Mouse (Mus musculus) heart, embryonic 10.5 days (tissue): ENCODE results near the gene Pet100. TPM values are rescaled to one million over a fixed set of nuclear protein-coding genes. Genes with fewer than 3 reads are reported as not detected.
A peak's percentile ranks its signal among the peaks of the same experiment; 100 is the strongest.

ENCODE experiments used
- DNase-seq: peaks from one replicate; pipeline ENCODE4 v3.0.0-alpha.2; 2017; ENCODE audit warnings: low spot score
- H3K27ac ChIP-seq: fragments of 300-500 bp; sonication (generic); 2 replicates; pipeline ENCODE4 v1.5.1; 2016; ENCODE audit warnings: mild to moderate bottlenecking
- H3K27me3 ChIP-seq: fragments of 300-500 bp; sonication (generic); 2 replicates; pipeline ENCODE4 v1.6.1; 2016; ENCODE audit warnings: mild to moderate bottlenecking; ENCODE audit not compliant: poor library complexity, insufficient read depth, severe bottlenecking
- H3K36me3 ChIP-seq: fragments of 300-500 bp; sonication (generic); 2 replicates; pipeline ENCODE4 v1.6.1; 2016; ENCODE audit warnings: mild to moderate bottlenecking, moderate library complexity
- H3K4me1 ChIP-seq: fragments of 300-500 bp; sonication (generic); 2 replicates; pipeline ENCODE4 v1.6.1; 2016; ENCODE audit warnings: mild to moderate bottlenecking
- H3K4me3 ChIP-seq: fragments of 300-500 bp; sonication (generic); 2 replicates; pipeline ENCODE4 v1.5.1; 2016; ENCODE audit warnings: mild to moderate bottlenecking, moderate library complexity
- H3K9me3 ChIP-seq: fragments of 300-500 bp; sonication (generic); 2 replicates; pipeline ENCODE4 v1.6.1; 2016; ENCODE audit warnings: mild to moderate bottlenecking, moderate library complexity
- WGBS: fragments of 180-500 bp; shearing (Covaris S2); methylation state at CpG from one replicate; pipeline ENCODE4 v1.1.7; 2016; 5-methylcytosine and 5-hydroxymethylcytosine counted together
- polyA plus RNA-seq: library from polyadenylated mRNA; unstranded; fragments of >200 nt; fragmentation: Nextera tagmentation; extraction: Ambion mirVana; gene quantifications from 2 replicates; pipeline ENCODE4 v1.2.1, GENCODE M21; 2016

The Pet100 gene
- polyA plus RNA-seq, 1 experiment from 2014 or later, result 94.8 TPM

DNA sequence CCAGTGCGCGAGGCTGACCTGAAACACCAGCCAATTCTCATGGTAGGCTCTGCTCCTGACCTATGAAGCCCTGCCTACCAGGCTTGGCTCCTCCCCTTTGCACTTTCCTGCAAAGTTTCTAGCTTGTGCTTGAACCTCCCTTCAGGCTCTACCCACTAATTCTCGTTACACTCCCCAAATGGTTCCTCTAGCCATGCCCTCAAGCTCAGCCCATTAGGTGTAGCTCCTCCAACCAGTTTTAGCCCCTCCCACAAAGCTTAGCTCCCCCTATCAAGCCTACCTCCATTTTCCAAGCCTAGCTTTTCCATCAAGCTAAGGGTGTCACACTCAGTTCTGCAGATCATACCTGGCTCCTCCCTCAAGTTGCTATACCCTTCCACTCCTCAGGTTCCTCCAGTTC lies 23.3 kb upstream of the Pet100 start:
- Histone ChIP-seq H3K4me3 (no peak overlapping the region), H3K4me1 (0 out of 2 replicates have a peak, but pooled peaks cover 9% of the 10 kb centered on the region), H3K27me3 (no peaks in the 10 kb centered on the region), H3K36me3 (no peaks in the 10 kb centered on the region), H3K9me3 (no peaks in the 10 kb centered on the region), H3K27ac (no peak overlapping the region)
- WGBS, result 65% methylated on average over 3 of the region's 3 CpGs
- DNase-seq, result no peak

DNA sequence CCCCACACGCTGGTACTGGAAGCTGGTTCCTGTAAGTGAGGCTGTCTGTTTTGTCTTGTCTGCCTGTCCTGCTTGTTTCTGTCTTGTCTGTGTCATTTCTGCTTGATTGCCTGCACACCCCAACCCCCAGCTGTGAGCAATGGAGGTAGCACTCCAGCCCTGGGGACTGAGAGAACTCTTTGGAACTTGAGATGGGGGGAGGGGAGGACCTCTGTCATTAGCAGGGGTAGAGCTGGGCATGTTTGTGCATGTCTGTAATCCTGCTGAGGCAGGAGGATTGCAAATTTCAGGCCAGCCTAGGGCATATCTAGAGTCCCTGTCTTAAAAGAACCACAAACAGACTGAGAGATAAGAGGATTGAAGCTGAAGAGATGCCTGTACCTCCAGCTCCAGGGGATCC lies 22.1 kb upstream of the Pet100 start:
- no peaks in the 10 kb centered on the region for H3K4me1 ChIP-seq
- 57% methylated on average over 1 of the region's 1 CpGs for WGBS
- H3K36me3 ChIP-seq, result 0 out of 2 replicates have a peak, but pooled peaks cover 1% of the 10 kb centered on the region
- H3K9me3 ChIP-seq, result no peaks in the 10 kb centered on the region
- H3K27ac ChIP-seq, result no peak overlapping the region
- no peak for DNase-seq
- no peaks in the 10 kb centered on the region for H3K27me3 ChIP-seq
- H3K4me3 ChIP-seq, result no peak overlapping the region

DNA sequence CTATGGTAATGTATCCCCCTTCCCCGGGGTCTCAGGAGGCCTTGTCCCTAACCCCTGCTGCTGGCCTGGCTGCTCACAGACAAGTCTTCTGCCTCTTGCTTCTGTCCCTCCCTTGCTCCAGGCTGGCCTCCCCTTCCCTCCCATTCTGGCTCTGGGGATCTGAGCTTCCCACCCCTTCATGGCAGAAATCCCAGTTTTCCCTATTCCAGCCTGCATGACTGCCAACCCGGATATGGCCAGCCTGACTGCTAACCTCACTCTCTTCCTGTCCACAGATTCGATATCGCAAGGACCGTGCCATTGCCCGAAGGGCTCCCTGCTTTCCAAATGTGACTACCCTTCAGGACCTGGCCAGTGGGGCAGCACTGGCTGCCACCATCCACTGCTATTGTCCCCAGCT lies 20.9 kb upstream of the Pet100 start:
- H3K9me3 ChIP-seq, result no peaks in the 10 kb centered on the region
- no peak overlapping the region for H3K4me3 ChIP-seq
- H3K36me3 ChIP-seq, result 0 out of 2 replicates have a peak, but pooled peaks cover 6% of the 10 kb centered on the region
- DNase-seq, result peak; percentile 65
- H3K27me3 ChIP-seq, result no peaks in the 10 kb centered on the region
- H3K4me1 ChIP-seq, result no peaks in the 10 kb centered on the region
- 74% methylated on average over 6 of the region's 6 CpGs for WGBS
- no peak overlapping the region for H3K27ac ChIP-seq

DNA sequence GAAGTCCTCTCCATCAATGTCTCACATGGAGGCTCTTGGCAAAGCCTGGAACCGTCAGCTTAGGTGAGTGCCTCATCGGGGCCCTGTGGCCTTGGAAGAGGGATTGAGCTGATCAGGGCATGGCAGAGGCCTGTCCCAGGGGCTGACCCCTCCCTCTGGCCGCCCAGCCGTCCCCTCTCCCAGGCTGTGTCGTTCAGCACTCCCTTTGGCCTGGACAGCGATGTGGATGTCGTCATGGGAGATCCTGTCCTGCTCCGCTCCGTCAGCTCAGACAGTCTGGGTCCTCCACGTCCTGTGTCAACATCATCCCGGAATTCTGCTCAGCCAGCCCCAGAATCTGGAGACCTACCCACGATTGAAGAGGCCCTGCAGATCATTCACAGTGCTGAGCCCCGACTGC lies 17.9 kb upstream of the Pet100 start:
- no peak overlapping the region for H3K4me3 ChIP-seq

DNA sequence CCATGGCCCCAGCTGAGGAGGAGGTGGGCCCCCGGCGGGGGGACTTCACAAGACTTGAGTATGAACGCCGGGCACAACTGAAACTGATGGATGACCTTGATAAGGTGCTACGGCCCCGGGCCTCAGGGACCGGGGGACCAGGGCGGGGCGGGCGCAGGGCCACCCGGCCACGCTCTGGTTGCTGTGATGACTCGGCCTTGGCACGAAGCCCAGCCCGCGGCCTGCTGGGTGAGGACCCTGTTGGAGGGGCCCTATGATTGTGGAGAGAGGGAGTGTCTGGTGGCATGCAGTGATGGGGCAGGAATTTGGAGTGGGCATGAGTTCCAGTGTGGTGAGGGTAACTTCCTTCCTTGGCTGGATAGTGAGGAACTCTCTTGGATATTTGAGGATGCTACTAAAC lies 14.8 kb upstream of the Pet100 start:
- 85% methylated on average over 16 of the region's 16 CpGs for WGBS
- Histone ChIP-seq H3K27ac (no peak overlapping the region), H3K4me1 (0 out of 2 replicates have a peak, but pooled peaks cover 2% of the 10 kb centered on the region), H3K4me3 (no peak overlapping the region), H3K27me3 (no peaks in the 10 kb centered on the region), H3K36me3 (peaks cover 48% of the 10 kb centered on the region), H3K9me3 (no peaks in the 10 kb centered on the region)
- no peak for DNase-seq

More for the DNA sequence above, 17.9 kb upstream of the Pet100 start:
- no peaks in the 10 kb centered on the region for H3K9me3 ChIP-seq
- no peak overlapping the region for H3K27ac ChIP-seq
- peaks cover 16% of the 10 kb centered on the region for H3K36me3 ChIP-seq
- DNase-seq, result peak; percentile 73
- 0 out of 2 replicates have a peak, but pooled peaks cover 2% of the 10 kb centered on the region for H3K4me1 ChIP-seq
- WGBS, result 66% methylated on average over 13 of the region's 13 CpGs
- H3K27me3 ChIP-seq, result no peaks in the 10 kb centered on the region

DNA sequence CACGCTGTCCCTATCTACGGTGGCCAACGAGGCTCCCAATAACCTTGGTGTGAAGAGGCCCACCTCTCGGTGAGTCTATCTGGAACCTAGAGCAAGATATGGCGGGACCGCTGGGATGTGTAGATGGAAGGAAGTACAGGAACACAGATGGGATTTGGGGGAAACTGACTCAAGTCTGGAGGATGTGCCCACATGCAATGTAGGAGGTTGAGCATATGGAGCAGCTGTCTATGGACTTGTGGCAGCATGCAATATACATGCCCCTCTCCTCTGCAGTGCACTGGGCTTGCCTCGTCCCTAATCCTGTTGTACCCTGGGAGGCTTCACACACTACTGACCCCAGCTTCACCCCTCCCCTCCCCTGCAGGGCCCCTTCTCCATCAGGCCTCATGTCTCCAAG lies 13.5 kb upstream of the Pet100 start:
- H3K4me1 ChIP-seq, result 0 out of 2 replicates have a peak, but pooled peaks cover 2% of the 10 kb centered on the region
- no peak overlapping the region for H3K4me3 ChIP-seq
- no peak for DNase-seq
- no peaks in the 10 kb centered on the region for H3K27me3 ChIP-seq
- H3K9me3 ChIP-seq, result no peaks in the 10 kb centered on the region
- WGBS, result 96% methylated on average over 7 of the region's 7 CpGs
- H3K36me3 ChIP-seq, result peaks cover 60% of the 10 kb centered on the region
- no peak overlapping the region for H3K27ac ChIP-seq

DNA sequence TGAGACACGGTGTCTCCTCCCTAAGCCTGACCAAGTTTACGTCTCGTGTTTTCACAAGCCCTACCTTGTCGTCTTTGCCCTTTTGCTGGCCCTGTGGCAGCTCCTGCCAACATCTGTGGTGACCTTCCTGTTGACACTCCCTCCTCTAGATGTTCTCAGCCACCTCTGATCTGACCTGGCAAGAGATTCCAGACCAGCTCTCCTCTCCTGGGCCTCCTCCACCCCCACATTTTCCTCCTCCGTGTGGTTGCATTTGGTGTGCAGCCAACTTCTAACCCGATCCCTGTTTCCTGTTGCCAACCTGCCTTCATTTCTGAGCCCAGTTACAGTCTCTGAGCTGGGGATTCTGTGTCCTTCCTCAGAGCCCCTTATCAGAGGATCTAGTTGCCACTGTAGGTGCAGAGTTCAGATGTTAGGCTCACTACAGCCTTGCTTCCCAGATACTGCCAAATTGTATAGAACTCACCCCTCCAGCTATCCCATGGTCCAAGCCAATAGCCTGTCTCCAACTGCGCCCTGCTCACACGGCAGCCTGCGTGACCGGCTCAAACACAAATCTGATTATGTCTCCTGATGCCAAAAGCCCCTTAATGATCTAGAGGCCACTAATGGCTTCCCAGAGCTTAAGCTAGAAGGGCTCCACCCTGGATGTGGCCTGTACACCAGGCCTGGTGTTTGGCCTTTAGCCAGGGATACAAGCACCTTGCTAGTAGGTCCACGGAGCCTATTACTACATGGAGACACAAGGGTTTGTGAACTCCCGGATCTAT lies 12.1 kb upstream of the Pet100 start:
- H3K27me3 ChIP-seq, result no peaks in the 10 kb centered on the region
- H3K27ac ChIP-seq, result no peak overlapping the region
- H3K4me3 ChIP-seq, result no peak overlapping the region
- H3K36me3 ChIP-seq, result peaks cover 73% of the 10 kb centered on the region
- 0 out of 2 replicates have a peak, but pooled peaks cover 2% of the 10 kb centered on the region for H3K4me1 ChIP-seq
- 81% methylated on average over 12 of the region's 12 CpGs for whole genome bisulfite sequencing
- no peaks in the 10 kb centered on the region for H3K9me3 ChIP-seq
- no peak for DNase-seq

DNA sequence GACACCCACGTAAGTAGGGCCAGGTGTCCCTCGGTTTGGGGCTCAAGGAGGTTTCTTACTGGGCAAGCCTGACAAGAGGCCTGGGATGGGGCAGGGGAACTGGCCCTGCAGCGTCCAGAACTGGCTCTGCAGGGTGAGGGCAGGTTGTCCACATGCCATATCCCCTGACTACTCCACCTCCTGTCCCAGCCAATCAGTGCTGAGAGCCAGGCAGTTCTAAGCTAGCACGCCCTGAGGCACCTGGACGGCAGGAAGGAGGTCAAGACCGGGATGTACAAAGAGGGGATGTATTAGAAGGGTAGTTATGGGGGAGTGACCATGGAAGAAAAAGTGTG lies 11.6 kb upstream of the Pet100 start:
- H3K36me3 ChIP-seq, result peaks cover 74% of the 10 kb centered on the region
- 84% methylated on average over 6 of the region's 6 CpGs for WGBS
- no peak overlapping the region for H3K27ac ChIP-seq
- H3K4me3 ChIP-seq, result no peak overlapping the region
- 0 out of 2 replicates have a peak, but pooled peaks cover 2% of the 10 kb centered on the region for H3K4me1 ChIP-seq
- no peaks in the 10 kb centered on the region for H3K9me3 ChIP-seq
- no peak for DNase-seq
- no peaks in the 10 kb centered on the region for H3K27me3 ChIP-seq

GRCm38 (mm10) chr8:3622119-3622518 lies 771 bp downstream of the Pet100 start:
- H3K27me3 ChIP-seq, result no peaks in the 10 kb centered on the region
- H3K4me3 ChIP-seq, result peak overlapping the region; percentile 93
- no peak overlapping the region for H3K27ac ChIP-seq
- H3K9me3 ChIP-seq, result no peaks in the 10 kb centered on the region
- peaks cover 17% of the 10 kb centered on the region for H3K4me1 ChIP-seq
- H3K36me3 ChIP-seq, result peaks cover 19% of the 10 kb centered on the region
- 63% methylated on average over 8 of the region's 8 CpGs for WGBS
- no peak for DNase-seq

GRCm38 (mm10) chr8:3625445-3625844 lies 4.1 kb downstream of the Pet100 start, which contains the start of gene Pcp2:
Pcp2 (minus strand) TSS chr8:3625545.
- H3K4me1 ChIP-seq, result peaks cover 7% of the 10 kb centered on the region
- H3K27me3 ChIP-seq, result peaks cover 12% of the 10 kb centered on the region
- H3K9me3 ChIP-seq, result no peaks in the 10 kb centered on the region
- no peak within 1 kb of the TSS for H3K4me3 ChIP-seq
- 75% methylated on average over 1 of the region's 1 CpGs for WGBS
- 0 out of 2 replicates have a peak, but pooled peaks cover 3% of the 10 kb centered on the region for H3K36me3 ChIP-seq
- no peak for DNase-seq
- no peak within 1 kb of the TSS for H3K27ac ChIP-seq

DNA sequence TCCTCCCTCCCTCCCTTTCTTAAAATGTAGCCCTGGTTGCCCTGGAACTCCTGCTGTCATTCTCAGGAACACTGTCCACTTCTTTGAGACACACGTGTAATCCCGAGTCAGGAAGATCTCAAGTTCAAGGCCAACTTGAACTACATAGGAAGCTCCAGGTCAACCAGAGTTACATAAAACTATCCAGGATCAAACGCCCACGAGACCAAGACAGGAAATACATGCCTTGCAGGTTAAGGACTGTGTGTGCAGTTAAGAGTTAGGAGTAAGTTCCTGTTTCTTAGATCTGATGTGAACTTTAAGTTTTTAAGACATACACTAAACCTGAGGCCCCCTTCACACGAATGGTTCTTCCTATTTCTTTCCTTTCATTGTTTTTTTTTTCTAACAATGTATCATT lies 5.6 kb downstream of the Pet100 start:
- Histone ChIP-seq H3K9me3 (no peaks in the 10 kb centered on the region), H3K36me3 (0 out of 2 replicates have a peak, but pooled peaks cover 3% of the 10 kb centered on the region), H3K4me3 (no peak overlapping the region), H3K27me3 (peaks cover 12% of the 10 kb centered on the region), H3K4me1 (peaks cover 13% of the 10 kb centered on the region), H3K27ac (no peak overlapping the region)
- no peak for DNase-seq
- WGBS, result 58% methylated on average over 5 of the region's 5 CpGs

DNA sequence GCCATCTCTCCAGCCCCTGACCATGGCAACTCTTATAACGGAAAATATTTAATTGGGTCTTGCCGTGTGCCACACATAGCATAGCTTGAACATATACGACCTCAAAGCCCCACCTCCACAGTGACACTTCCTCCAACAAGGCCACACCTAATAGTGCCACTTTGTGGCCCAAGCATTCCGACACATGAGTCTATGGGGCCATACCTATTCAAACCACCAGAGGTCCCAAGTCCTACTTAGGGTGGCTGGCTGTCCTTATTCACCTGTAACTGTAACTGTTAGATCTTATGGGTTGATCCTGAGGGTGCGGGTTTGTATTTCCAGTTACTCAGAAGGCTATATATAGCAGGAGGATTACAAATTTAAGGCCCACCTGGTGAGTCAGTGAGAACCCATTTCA lies 6.7 kb downstream of the Pet100 start:
- peaks cover 12% of the 10 kb centered on the region for H3K27me3 ChIP-seq
- no peaks in the 10 kb centered on the region for H3K9me3 ChIP-seq
- 30% methylated on average over 5 of the region's 5 CpGs for WGBS
- no peak overlapping the region for H3K27ac ChIP-seq
- H3K4me1 ChIP-seq, result peaks cover 12% of the 10 kb centered on the region
- no peak overlapping the region for H3K4me3 ChIP-seq
- no peak for DNase-seq
- H3K36me3 ChIP-seq, result 0 out of 2 replicates have a peak, but pooled peaks cover 3% of the 10 kb centered on the region

GRCm38 (mm10) chr8:3630647-3631477 lies 9.5 kb downstream of the Pet100 start, which contains the start of gene Stxbp2:
Stxbp2 (plus strand) TSS chr8:3630955.
- DNase-seq, result peak; percentile 91
- peaks cover 20% of the 10 kb centered on the region for H3K36me3 ChIP-seq
- WGBS, result 6% methylated on average over 47 of the region's 47 CpGs
- H3K4me3 ChIP-seq, result peak within 1 kb of the TSS; percentile 83
- peaks cover 12% of the 10 kb centered on the region for H3K4me1 ChIP-seq
- peak within 1 kb of the TSS; percentile 90 for H3K27ac ChIP-seq
- peaks cover 12% of the 10 kb centered on the region for H3K27me3 ChIP-seq
- H3K9me3 ChIP-seq, result no peaks in the 10 kb centered on the region
